Mouse (Mus musculus): Measurements from ENCODE around the gene Ogfrl1.
A peak's percentile ranks its signal among the peaks of the same experiment; 100 is the strongest.

Ogfrl1 gene

GRCm38 (mm10) chr1:23352895-23353294 lies 44.7 kb downstream of the Ogfrl1 start:
- no peak for DNase-seq (ENCODE audit: low spot score in 2 of 2)

GRCm38 (mm10) chr1:23351756-23352155 lies 45.8 kb downstream of the Ogfrl1 start:
- peak; percentile 9 to 10 for DNase-seq (ENCODE audit: low spot score in 2 of 2)

- DNase-seq (ENCODE audit: low spot score in 2 of 2) = no peak
Observed at GRCm38 (mm10) chr1:23345633-23346032, 51.9 kb downstream of the Ogfrl1 start.

GRCm38 (mm10) chr1:23342864-23343263 lies 54.7 kb downstream of the Ogfrl1 start:
- DNase-seq (ENCODE audit: low spot score in 2 of 2) = no peak

- no peak for DNase-seq (ENCODE audit: low spot score in 2 of 2)
Observed at GRCm38 (mm10) chr1:23342224-23342623, 55.3 kb downstream of the Ogfrl1 start.

- DNase-seq (ENCODE audit: low spot score in 2 of 2) = no peak
Observed at GRCm38 (mm10) chr1:23335726-23336363, 61.7 kb downstream of the Ogfrl1 start.

GRCm38 (mm10) chr1:23335050-23335449 lies 62.5 kb downstream of the Ogfrl1 start:
- DNase-seq (ENCODE audit: low spot score in 2 of 2) = no peak

GRCm38 (mm10) chr1:23332192-23332591 lies 65.4 kb downstream of the Ogfrl1 start:
- no peak for DNase-seq (ENCODE audit: low spot score in 2 of 2)

- no peak for DNase-seq (ENCODE audit: low spot score in 2 of 2)
Observed at GRCm38 (mm10) chr1:23325160-23325559, 72.4 kb downstream of the Ogfrl1 start.

GRCm38 (mm10) chr1:23324226-23324625 lies 73.3 kb downstream of the Ogfrl1 start:
- peak in 1 of 2 experiments; percentile 10 for DNase-seq (ENCODE audit: low spot score in 2 of 2)

- no peak for DNase-seq (ENCODE audit: low spot score in 2 of 2)
Observed at GRCm38 (mm10) chr1:23323286-23323685, 74.3 kb downstream of the Ogfrl1 start.

GRCm38 (mm10) chr1:23322208-23322607 lies 75.4 kb downstream of the Ogfrl1 start:
- no peak for DNase-seq (ENCODE audit: low spot score in 2 of 2)

- peak; percentile 41 to 52 for DNase-seq (ENCODE audit: low spot score in 2 of 2)
Observed at GRCm38 (mm10) chr1:23321331-23321851, 76.2 kb downstream of the Ogfrl1 start.

- no peak for DNase-seq (ENCODE audit: low spot score in 2 of 2)
Observed at GRCm38 (mm10) chr1:23320591-23321195, 76.9 kb downstream of the Ogfrl1 start.
